ENCODE assay signal across 9 mouse cellular contexts in genomic region chrX:61116010-61116447, GRCm38 (mm10).
A peak's percentile ranks its signal among the peaks of the same experiment; 100 is the strongest.
DNase-seq lines count a peak whose midpoint lies in the region; ATAC-seq and TF ChIP-seq lines count a peak whose summit lies in the region.
"Had no signal": no experiment of that assay in that cellular context is flagged by ENCODE, and none has a peak within 500 bp of the region (broad histone marks: within the 10 kb centered on the region; RNA-seq: fewer than 3 reads in every experiment).

No protein-coding gene starts in this region.

- no peaks in the 10 kb centered on the region for H3K36me3 ChIP-seq in lung, embryonic 14.5 days (ENCODE audit: insufficient read depth)

- no peaks in the 10 kb centered on the region for H3K9me3 ChIP-seq in lung, embryonic 14.5 days (ENCODE audit: low read depth, low read length)

- no peaks in the 10 kb centered on the region for H3K4me1 ChIP-seq in lung, embryonic 14.5 days (ENCODE audit: insufficient read depth)

- peak overlapping the region; percentile 29; the same call in 1 of the 2 replicates for H3K4me2 ChIP-seq in lung, embryonic 14.5 days

- TF ChIP-seq CTCF in lung, embryonic 14.5 days (IDR thresholded peaks at IDR 0.05; ENCODE audit: low read depth), result no peak

- DNase-seq in lung, embryonic 14.5 days, result peak; percentile 11
- DNase-seq in lung, postnatal 10 days, result no peak
- peak; percentile 45 to 66 for DNase-seq in frontal cortex, postnatal 36 days (ENCODE audit: low spot score in 2 of 2)
- DNase-seq in left cerebral cortex, postnatal 4 days, result peak; percentile 20
- peak; percentile 55 for DNase-seq in right cerebral cortex, adult 18-20 months
- DNase-seq in urinary bladder, postnatal 4 days (ENCODE audit: low spot score in 2 of 2), result no peak
- no peak for DNase-seq in kidney, adult 8-10 months

- no peak for ATAC-seq in lung, embryonic 14.5 days (ENCODE audit: insufficient read depth)
- ATAC-seq in granulocyte monocyte progenitor cell, adult 5-6 weeks (replicated peaks; ENCODE audit: poor library complexity, severe bottlenecking), result no peak

- no peak overlapping the region for H3K9ac ChIP-seq in lung, embryonic 14.5 days

- intact Hi-C loops in left cerebral cortex, postnatal 4 days (cut with DNase I), result no loop called here

- H3K4me3 ChIP-seq in lung, embryonic 14.5 days (ENCODE audit: low read depth, low read length), result peak overlapping the region; percentile 4; the same call in 1 of the 2 replicates
- H3K4me3 ChIP-seq: erythroblast, embryonic 14.5 days had no signal

- 25% methylated on average over 10 of the region's 10 CpGs for whole genome bisulfite sequencing in lung, embryonic 14.5 days

- no peaks in the 10 kb centered on the region for H3K27me3 ChIP-seq in lung, embryonic 14.5 days (ENCODE audit: insufficient read depth, low read length)

- no peak overlapping the region for H3K27ac ChIP-seq in lung, embryonic 14.5 days (ENCODE audit: low read depth)

Comparison
In these comparisons a context has a peak if more than half of its experiments do, and no peak if none do; other contexts are left out.
1. DNase-seq: peak in lung, embryonic 14.5 days (single experiment), frontal cortex, postnatal 36 days (2 of 2), left cerebral cortex, postnatal 4 days (single experiment) and right cerebral cortex, adult 18-20 months (single experiment); none in lung, postnatal 10 days (single experiment), urinary bladder, postnatal 4 days (0 of 2) and kidney, adult 8-10 months (0 of 2).